Mouse (Mus musculus) liver, embryonic 14.5 days (tissue): ENCODE results near the gene Ndufaf2.

ENCODE experiments used
- CTCF ChIP-seq: IDR thresholded peaks from 2 replicates; pipeline ENCODE4 v1.5.1; 2016; ENCODE audit warnings: antibody characterized with exemption, low read depth, control low read depth
- EP300 ChIP-seq: IDR thresholded peaks from 2 replicates; pipeline ENCODE4 v1.6.1; 2016; ENCODE audit warnings: antibody characterized with exemption, low read depth

- TF ChIP-seq EP300 (no peak), CTCF (no peak)
Observed at GRCm38 (mm10) chr13:107954445-107955261, 203.8 kb downstream of the Ndufaf2 start.
